Mouse (Mus musculus): Measurements from ENCODE around the gene Zfc3h1.

- no peak for TF ChIP-seq GATA1 (IDR thresholded peaks at IDR 0.05; ENCODE audit: borderline replicate concordance, low read length)
- no peak for TF ChIP-seq FLI1 (IDR thresholded peaks at IDR 0.05; ENCODE audit: low read length)
Observed at GRCm38 (mm10) chr10:115470621-115471334, 86.0 kb downstream of the Zfc3h1 start.
